Mouse (Mus musculus) stomach, embryonic 15.5 days (tissue): Measurements from ENCODE around the gene Dtl. TPM values are rescaled to one million over a fixed set of nuclear protein-coding genes. Genes with fewer than 3 reads are reported as not detected.

Experiments
- ATAC-seq: fragments of 200-750 bp; cut with Nextera tagmentation; 2 replicates; pipeline ENCODE4 v1.8.0; 2017; ENCODE audit warnings: low read depth, moderate number of reproducible peaks, moderate TSS enrichment; ENCODE audit not compliant: insufficient read depth, low FRiP score
- H3K27ac ChIP-seq: fragments of 300-500 bp; sonication (generic); 2 replicates; pipeline ENCODE4 v1.5.1; 2015; ENCODE audit warnings: mild to moderate bottlenecking, inconsistent platforms
- H3K27me3 ChIP-seq: fragments of 300-500 bp; sonication (generic); replicated peaks from 2 replicates; pipeline ENCODE4 v1.6.1; 2015; ENCODE audit warnings: inconsistent platforms
- H3K36me3 ChIP-seq: fragments of 300-500 bp; sonication (generic); 2 replicates; pipeline ENCODE4 v1.6.1; 2015; ENCODE audit warnings: inconsistent platforms
- H3K4me1 ChIP-seq: fragments of 300-500 bp; sonication (generic); 2 replicates; pipeline ENCODE4 v1.6.1; 2015; ENCODE audit warnings: inconsistent platforms
- H3K4me2 ChIP-seq: fragments of 300-500 bp; sonication (generic); 2 replicates; pipeline ENCODE4 v1.6.1; 2015; ENCODE audit warnings: mild to moderate bottlenecking, inconsistent platforms
- H3K4me3 ChIP-seq: fragments of 300-500 bp; sonication (generic); replicated peaks from 2 replicates; pipeline ENCODE4 v1.5.1; 2015; ENCODE audit warnings: inconsistent platforms
- H3K9ac ChIP-seq: fragments of 300-500 bp; sonication (generic); 2 replicates; pipeline ENCODE4 v1.6.1; 2015; ENCODE audit warnings: inconsistent platforms
- H3K9me3 ChIP-seq: fragments of 300-500 bp; sonication (generic); 2 replicates; pipeline ENCODE4 v1.6.1; 2016; ENCODE audit warnings: inconsistent platforms
- WGBS: fragments of 180-500 bp; shearing (Covaris S2); methylation state at CpG from one replicate; pipeline ENCODE4 v1.1.7; 2015; 5-methylcytosine and 5-hydroxymethylcytosine counted together
- polyA plus RNA-seq: library from polyadenylated mRNA; unstranded; fragments of >200 nt; fragmentation: Nextera tagmentation; extraction: Ambion mirVana; gene quantifications from 2 replicates; pipeline ENCODE4 v1.2.1, GENCODE M21; 2015

Dtl gene
- polyA plus RNA-seq, result 41.8 and 44.4 TPM in 2 replicates

DNA sequence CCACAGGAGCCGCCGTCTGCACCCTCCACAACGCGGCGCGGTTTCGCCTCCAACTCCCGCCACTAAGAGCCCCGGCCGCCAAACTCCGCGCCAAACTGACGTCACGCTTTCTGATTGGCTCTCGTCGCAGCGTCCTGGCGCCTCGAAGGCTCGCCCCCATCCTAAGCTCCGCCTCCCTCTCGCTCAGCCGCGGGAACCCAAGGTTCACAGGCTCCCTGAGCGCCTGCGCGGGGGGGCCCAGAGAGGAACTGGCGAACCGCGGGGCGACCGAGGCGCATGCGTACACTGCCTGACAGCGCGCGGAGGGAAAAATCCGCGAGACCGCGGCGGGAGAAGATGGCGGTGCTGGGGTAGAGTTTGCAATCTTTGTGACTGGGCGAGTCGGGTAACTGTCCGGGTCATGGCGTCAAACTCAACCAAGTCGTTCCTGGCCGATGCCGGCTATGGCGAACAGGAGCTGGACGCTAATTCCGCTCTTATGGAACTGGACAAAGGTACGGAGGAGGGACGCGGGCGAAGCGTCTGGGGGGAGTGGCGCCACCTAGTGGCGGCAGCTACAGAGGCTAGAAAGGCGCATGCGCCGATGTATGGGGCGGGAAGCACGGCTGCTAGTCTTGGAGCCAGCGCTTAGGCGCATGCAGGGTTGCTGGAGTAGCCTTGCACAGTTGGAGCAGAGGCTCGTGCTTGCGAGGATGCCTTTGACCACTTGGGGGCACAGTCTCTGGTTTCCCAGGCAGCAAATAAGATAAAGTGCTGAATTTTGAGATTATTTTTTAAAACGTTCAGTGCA lies at the start of gene Dtl, which contains the start of gene Ints7:
TSS of gene Dtl (minus strand) at position 87 of the 790 bp plus-strand sequence.
TSS of gene Ints7 (plus strand) at position 179 of the 790 bp plus-strand sequence.
- Histone ChIP-seq H3K4me2 (peak within 1 kb of the TSS; percentile 74), H3K9ac (peak within 1 kb of the TSS; percentile 89), H3K27ac (peak within 1 kb of the TSS; percentile 96), H3K36me3 (no peaks in the 10 kb centered on the region), H3K9me3 (no peaks in the 10 kb centered on the region), H3K27me3 (no peaks in the 10 kb centered on the region), H3K4me1 (peaks cover 16% of the 10 kb centered on the region), H3K4me3 (peak within 1 kb of the TSS; percentile 90)
- peak; percentile 98 for ATAC-seq
- under 1% methylated on average over 70 of the region's 70 CpGs for WGBS

DNA sequence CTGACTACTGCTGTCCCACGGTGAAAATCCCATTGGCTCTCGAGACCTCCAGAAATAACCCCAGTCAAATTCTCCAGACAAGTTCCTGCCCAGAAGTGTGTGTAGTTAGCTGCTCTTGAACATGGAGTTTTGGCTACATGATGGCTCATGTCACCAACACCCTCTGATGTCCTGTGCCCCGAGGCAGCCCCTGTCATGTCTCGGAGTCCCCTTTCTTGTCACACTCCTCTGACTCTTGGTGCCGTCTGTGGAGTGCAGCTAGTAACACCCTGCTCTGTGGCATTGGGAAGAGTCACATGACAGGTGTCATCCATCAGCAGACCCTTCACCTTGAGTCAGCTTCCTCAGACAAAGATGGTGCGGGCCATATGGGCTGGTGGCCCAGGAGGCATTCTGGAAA lies 49.7 kb upstream of the Dtl start:
- Histone ChIP-seq H3K27ac (no peak overlapping the region), H3K4me2 (no peak overlapping the region), H3K9ac (no peak overlapping the region), H3K27me3 (no peaks in the 10 kb centered on the region), H3K4me1 (no peaks in the 10 kb centered on the region), H3K9me3 (no peaks in the 10 kb centered on the region), H3K4me3 (no peak overlapping the region), H3K36me3 (peaks cover 19% of the 10 kb centered on the region)
- ATAC-seq, result no peak
- WGBS, result 54% methylated on average over 6 of the region's 6 CpGs

DNA sequence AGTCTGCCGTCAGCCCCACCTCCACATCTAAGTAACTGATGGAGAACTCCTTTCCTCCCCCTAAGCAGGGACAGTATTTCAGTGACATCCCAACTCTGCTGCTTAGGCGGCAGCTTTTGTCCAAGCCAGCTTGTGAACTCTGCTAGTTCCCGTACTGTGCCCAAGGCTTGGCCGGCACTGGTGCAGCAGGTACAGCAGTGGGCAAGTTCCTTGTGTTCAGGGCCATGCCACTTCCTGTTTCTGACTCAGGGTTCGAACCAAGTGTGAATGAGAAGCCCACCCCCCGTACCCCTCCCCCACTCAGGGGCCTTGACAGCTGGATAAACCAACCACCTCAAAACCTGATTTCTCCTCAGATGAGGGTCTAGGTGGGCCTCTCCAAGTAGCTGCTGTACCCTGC lies 49.1 kb upstream of the Dtl start:
- Histone ChIP-seq H3K4me1 (no peaks in the 10 kb centered on the region), H3K9me3 (no peaks in the 10 kb centered on the region), H3K4me2 (no peak overlapping the region), H3K36me3 (peaks cover 24% of the 10 kb centered on the region), H3K4me3 (no peak overlapping the region), H3K27ac (no peak overlapping the region), H3K9ac (no peak overlapping the region), H3K27me3 (no peaks in the 10 kb centered on the region)
- no peak for ATAC-seq
- 59% methylated on average over 6 of the region's 6 CpGs for WGBS

DNA sequence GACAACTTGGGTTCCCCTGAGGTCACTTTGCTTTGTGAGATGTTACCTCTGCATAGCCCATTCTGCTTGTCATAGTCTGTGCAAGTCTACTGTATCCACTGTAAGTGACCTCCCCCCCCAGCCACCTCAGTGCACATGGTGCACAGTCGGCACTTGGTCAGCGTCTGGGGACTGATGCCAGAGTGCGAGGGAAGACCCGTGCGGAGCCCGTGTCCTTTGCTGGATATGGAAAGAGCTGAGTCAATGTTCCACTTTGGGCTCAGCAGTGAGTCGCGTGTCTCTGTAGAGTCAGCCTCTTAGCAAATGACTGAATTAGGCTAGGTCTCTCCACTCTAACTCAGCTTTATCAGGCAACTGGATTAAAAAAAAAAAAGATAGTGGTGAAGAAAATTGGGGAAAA lies 47.5 kb upstream of the Dtl start:
- no peak overlapping the region for H3K4me3 ChIP-seq
- H3K4me1 ChIP-seq, result no peaks in the 10 kb centered on the region
- 96% methylated on average over 8 of the region's 8 CpGs for WGBS
- no peak for ATAC-seq
- H3K4me2 ChIP-seq, result no peak overlapping the region
- H3K27me3 ChIP-seq, result no peaks in the 10 kb centered on the region
- no peak overlapping the region for H3K27ac ChIP-seq
- H3K9me3 ChIP-seq, result no peaks in the 10 kb centered on the region
- H3K9ac ChIP-seq, result no peak overlapping the region
- peaks cover 35% of the 10 kb centered on the region for H3K36me3 ChIP-seq

DNA sequence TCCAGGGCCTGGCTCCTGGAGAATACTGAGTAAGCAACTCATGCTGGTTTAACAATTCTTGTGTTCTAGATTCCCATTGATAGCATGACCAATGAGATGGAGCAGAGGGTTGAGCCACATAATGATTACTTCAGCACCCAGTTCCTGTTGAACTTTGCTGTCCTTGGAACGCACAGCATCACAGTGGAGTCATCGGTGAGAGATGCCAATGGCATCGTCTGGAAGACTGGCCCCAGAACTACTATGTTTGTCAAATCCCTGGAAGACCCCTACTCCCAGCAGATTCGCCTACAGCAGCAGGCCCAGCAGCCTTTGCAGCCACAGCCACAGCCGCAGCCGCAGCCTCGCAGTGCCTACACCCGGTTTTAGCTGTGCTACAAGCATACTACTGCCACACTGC lies 45.8 kb upstream of the Dtl start:
- Histone ChIP-seq H3K9ac (no peak overlapping the region), H3K36me3 (peaks cover 51% of the 10 kb centered on the region), H3K9me3 (no peaks in the 10 kb centered on the region), H3K27ac (no peak overlapping the region), H3K4me2 (no peak overlapping the region), H3K27me3 (no peaks in the 10 kb centered on the region), H3K4me3 (no peak overlapping the region), H3K4me1 (no peaks in the 10 kb centered on the region)
- ATAC-seq, result no peak
- WGBS, result 91% methylated on average over 8 of the region's 8 CpGs

DNA sequence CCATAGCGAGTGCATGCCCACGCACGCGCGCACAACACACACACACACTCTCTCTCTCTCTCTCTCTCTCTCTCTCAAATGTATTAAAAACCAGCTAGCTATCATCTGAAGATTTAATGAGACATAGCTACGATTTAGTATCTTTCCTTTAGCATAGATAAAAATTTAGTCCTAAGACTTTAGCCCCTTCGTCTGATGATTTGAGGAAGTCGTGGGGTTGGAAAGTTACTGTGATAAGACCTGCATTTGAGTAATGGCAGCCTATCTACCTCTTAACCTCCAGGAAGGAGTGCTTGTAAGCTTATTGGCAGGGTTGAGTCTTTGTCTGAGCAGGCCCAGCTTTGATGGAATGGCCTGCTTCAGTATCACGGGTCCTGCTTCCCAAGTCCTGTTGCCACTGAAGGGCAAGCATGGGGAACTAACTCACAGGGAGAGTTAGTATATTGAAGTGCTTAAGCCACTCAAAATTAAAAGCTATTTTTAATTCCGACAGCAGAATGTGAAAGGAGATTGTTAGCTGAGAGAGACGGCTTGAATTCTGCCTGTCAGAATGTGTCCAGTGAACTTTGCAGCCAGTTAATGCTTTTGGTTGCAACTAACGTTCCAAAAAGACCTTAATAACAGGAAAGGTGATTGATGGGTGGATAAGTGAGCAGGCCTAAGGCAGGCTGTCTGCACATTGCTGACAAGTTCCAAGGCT lies 42.9 kb upstream of the Dtl start:
- H3K27me3 ChIP-seq, result no peaks in the 10 kb centered on the region
- no peaks in the 10 kb centered on the region for H3K4me1 ChIP-seq
- H3K4me3 ChIP-seq, result no peak overlapping the region
- 87% methylated on average over 12 of the region's 12 CpGs for WGBS
- peaks cover 73% of the 10 kb centered on the region for H3K36me3 ChIP-seq
- H3K9ac ChIP-seq, result no peak overlapping the region
- no peaks in the 10 kb centered on the region for H3K9me3 ChIP-seq
- H3K27ac ChIP-seq, result no peak overlapping the region
- ATAC-seq, result no peak
- H3K4me2 ChIP-seq, result no peak overlapping the region

DNA sequence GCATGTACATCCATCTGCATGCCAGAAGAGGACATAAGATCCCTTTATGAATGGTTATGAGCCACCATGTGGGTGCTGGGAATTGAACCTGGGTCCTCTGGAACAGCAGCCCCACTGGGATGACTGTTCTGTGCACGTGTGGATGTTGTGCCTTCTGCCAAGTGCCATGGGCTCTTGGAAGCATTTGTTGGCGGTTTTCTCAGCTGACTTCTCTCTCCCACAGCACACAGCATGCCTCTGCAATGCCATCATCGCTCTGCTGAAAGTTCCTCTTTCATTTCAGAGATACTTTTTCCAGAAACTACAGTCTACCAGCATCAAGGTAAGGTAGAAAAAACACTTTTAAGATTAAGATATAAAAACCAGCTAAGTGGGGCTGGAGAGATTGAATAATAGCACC lies 42.2 kb upstream of the Dtl start:
- Histone ChIP-seq H3K4me2 (no peak overlapping the region), H3K36me3 (peaks cover 78% of the 10 kb centered on the region)
- no peak for ATAC-seq

DNA sequence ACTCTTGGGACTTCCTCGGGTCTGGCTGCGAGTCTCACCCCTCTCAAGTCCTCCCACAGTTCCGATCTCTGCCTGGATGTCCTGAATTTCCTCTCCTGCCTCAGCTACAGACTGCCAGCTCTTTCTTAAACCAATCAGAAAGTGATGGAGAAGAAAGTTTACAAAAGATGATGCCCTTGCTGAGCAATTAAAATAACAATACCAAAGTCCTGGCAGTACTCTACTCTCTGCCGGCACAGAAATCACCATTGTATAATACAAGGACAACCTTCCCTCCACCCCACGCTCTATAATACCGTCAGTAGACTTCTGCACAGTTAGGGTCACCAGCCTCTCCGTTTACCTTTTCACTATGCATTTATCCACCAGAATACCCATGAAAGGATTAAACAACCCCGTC lies 40.9 kb upstream of the Dtl start:
- no peaks in the 10 kb centered on the region for H3K9me3 ChIP-seq
- no peak overlapping the region for H3K27ac ChIP-seq
- H3K36me3 ChIP-seq, result peaks cover 84% of the 10 kb centered on the region
- no peak for ATAC-seq
- no peak overlapping the region for H3K4me2 ChIP-seq
- 89% methylated on average over 8 of the region's 8 CpGs for WGBS
- H3K27me3 ChIP-seq, result no peaks in the 10 kb centered on the region
- H3K9ac ChIP-seq, result no peak overlapping the region
- no peaks in the 10 kb centered on the region for H3K4me1 ChIP-seq
- H3K4me3 ChIP-seq, result no peak overlapping the region

More for the DNA sequence above, 42.2 kb upstream of the Dtl start:
- WGBS, result 93% methylated on average over 3 of the region's 3 CpGs
- H3K27ac ChIP-seq, result no peak overlapping the region
- no peak overlapping the region for H3K9ac ChIP-seq
- no peaks in the 10 kb centered on the region for H3K9me3 ChIP-seq
- H3K27me3 ChIP-seq, result no peaks in the 10 kb centered on the region
- no peaks in the 10 kb centered on the region for H3K4me1 ChIP-seq
- H3K4me3 ChIP-seq, result no peak overlapping the region

DNA sequence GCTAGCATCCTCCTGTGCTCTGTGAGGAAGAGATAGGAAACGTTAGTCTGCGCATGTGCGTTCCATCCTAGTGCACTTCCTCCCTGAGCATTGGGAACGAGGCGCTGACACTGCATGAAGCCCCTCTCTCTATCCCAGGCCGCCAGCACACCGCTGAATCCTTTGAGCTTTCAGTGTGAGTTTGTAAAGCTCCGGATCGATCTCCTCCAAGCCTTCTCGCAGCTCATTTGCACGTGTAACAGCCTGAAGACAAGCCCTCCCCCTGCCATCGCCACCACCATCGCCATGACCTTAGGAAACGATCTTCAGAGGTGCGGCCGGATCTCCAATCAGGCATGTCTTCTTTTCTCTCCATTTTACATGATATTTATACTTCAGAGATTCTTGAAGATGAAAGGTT lies 37.5 kb upstream of the Dtl start:
- ATAC-seq, result no peak
- Histone ChIP-seq H3K4me1 (no peaks in the 10 kb centered on the region), H3K36me3 (peaks cover 84% of the 10 kb centered on the region), H3K4me3 (no peak overlapping the region), H3K9ac (no peak overlapping the region), H3K4me2 (no peak overlapping the region), H3K27me3 (no peaks in the 10 kb centered on the region), H3K9me3 (no peaks in the 10 kb centered on the region), H3K27ac (no peak overlapping the region)
- WGBS, result 86% methylated on average over 16 of the region's 16 CpGs

DNA sequence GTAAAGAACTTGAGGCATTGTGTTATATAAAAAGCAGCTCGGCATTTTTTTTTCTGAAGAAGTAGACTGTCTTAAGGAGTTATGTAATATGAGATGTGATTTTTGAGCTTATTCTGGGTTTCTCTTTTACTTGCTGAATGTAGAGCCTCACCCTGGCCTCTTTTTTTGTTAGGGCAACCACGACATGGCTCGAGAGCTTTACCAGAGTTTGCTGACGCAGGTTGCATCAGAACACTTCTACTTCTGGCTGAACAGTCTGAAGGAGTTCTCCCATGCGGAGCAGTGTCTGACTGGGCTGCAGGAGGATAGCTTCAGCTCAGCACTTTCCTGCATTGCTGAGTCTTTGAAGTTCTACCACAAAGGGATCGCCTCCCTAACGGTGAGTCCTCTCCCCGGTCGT lies 36.3 kb upstream of the Dtl start:
- no peak for ATAC-seq
- peaks cover 83% of the 10 kb centered on the region for H3K36me3 ChIP-seq
- H3K27me3 ChIP-seq, result no peaks in the 10 kb centered on the region
- no peaks in the 10 kb centered on the region for H3K4me1 ChIP-seq
- H3K27ac ChIP-seq, result no peak overlapping the region
- WGBS, result 88% methylated on average over 9 of the region's 9 CpGs
- no peak overlapping the region for H3K9ac ChIP-seq
- no peak overlapping the region for H3K4me2 ChIP-seq
- no peaks in the 10 kb centered on the region for H3K9me3 ChIP-seq
- H3K4me3 ChIP-seq, result no peak overlapping the region

DNA sequence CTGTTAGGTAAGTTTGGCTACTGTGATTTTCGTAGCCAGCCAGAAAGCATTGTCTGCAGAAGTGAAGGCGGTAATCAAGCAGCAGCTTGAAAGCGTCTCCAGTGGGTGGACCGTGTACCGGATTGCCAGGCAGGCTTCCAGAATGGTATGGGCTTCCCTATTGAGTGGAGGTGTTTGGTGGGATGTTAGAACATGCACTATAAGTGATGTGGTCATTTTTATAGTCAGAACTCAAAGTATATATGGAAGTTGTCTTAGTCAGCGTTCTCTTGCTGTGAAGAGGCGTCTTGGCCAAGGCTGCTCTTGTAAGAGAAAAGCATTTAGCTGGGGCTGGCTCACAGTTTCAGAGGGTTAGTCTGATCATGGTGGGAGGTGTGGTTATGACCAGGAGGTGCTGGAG lies 35.0 kb upstream of the Dtl start:
- Histone ChIP-seq H3K9ac (no peak overlapping the region), H3K4me2 (no peak overlapping the region), H3K27ac (no peak overlapping the region), H3K9me3 (no peaks in the 10 kb centered on the region), H3K27me3 (no peaks in the 10 kb centered on the region), H3K4me1 (no peaks in the 10 kb centered on the region), H3K4me3 (no peak overlapping the region), H3K36me3 (peaks cover 83% of the 10 kb centered on the region)
- no peak for ATAC-seq
- WGBS, result 93% methylated on average over 7 of the region's 7 CpGs

DNA sequence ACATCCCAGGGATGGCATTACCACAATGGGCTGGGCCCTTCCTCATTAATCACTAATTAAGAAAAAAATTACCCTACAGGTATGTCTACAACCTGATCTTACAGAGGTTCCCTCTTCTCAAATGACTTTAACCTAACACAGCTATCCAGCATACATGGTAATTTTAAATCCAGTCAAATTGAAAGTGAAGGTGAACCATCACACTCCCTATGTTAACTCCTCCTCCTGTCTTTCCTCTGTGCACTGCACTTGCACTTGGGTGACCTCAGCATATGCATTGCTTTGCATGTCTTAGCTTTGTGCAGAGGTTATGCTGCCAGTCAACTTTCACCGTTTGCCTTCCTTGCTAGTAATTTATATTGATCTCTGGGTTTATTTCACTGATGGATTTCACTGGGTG lies 34.2 kb upstream of the Dtl start:
- Histone ChIP-seq H3K27me3 (no peaks in the 10 kb centered on the region), H3K36me3 (peaks cover 82% of the 10 kb centered on the region), H3K4me2 (no peak overlapping the region), H3K4me3 (no peak overlapping the region), H3K9me3 (no peaks in the 10 kb centered on the region), H3K9ac (no peak overlapping the region), H3K27ac (no peak overlapping the region), H3K4me1 (no peaks in the 10 kb centered on the region)
- no peak for ATAC-seq
- 81% methylated on average over 1 of the region's 1 CpGs for WGBS
